15 mouse cellular contexts compared by ENCODE assay signal in genomic region chr19:19043138-19043537, GRCm38 (mm10).
DNase-seq lines count a peak whose midpoint lies in the region; ATAC-seq and TF ChIP-seq lines count a peak whose summit lies in the region.
"Had no signal": no experiment of that assay in that cellular context is flagged by ENCODE, and none has a peak within 500 bp of the region (broad histone marks: within the 10 kb centered on the region; RNA-seq: fewer than 3 reads in every experiment).

No protein-coding gene starts in this region.

- H3K9me3 ChIP-seq in limb, embryonic 14.5 days (ENCODE audit: control insufficient read depth, low read length): no peaks in the 10 kb centered on the region
- no peaks in the 10 kb centered on the region for H3K9me3 ChIP-seq in limb, embryonic 10.5 days (replicated peaks)
- H3K9me3 ChIP-seq in MEL (replicated peaks; ENCODE audit: insufficient read depth, low read length): no peaks in the 10 kb centered on the region
- H3K9me3 ChIP-seq: embryonic facial prominence, embryonic 15.5 days; heart, embryonic 15.5 days; liver, embryonic 15.5 days had no signal

- intact Hi-C loops in gastrocnemius, adult 2 months (cut with DNase I): no loop called here
- intact Hi-C loops in gastrocnemius, postnatal 14 days (cut with DNase I; ENCODE audit: low total_unique reads): no loop called here

- no peak overlapping the region for H3K27ac ChIP-seq in gastrocnemius, adult 2 months
- no peak overlapping the region for H3K27ac ChIP-seq in limb, embryonic 14.5 days (replicated peaks; ENCODE audit: low read depth, low read length)
- H3K27ac ChIP-seq in limb, embryonic 10.5 days: no peak overlapping the region
- H3K27ac ChIP-seq in MEL (ENCODE audit: control insufficient read depth, low read depth, low read length): no peak overlapping the region
- H3K27ac ChIP-seq: embryonic facial prominence, embryonic 15.5 days; heart, embryonic 15.5 days; liver, embryonic 15.5 days had no signal

- H3K4me3 ChIP-seq in gastrocnemius, adult 2 months: no peak overlapping the region
- H3K4me3 ChIP-seq in limb, embryonic 14.5 days (replicated peaks; ENCODE audit: low read length): no peak overlapping the region
- H3K4me3 ChIP-seq in limb, embryonic 10.5 days: no peak overlapping the region
- no peak overlapping the region for H3K4me3 ChIP-seq in MEL (ENCODE audit: control insufficient read depth in 1 of 2, insufficient read depth in 1 of 2, low read depth in 2 of 2, low read length in 2 of 2)
- H3K4me3 ChIP-seq: embryonic facial prominence, embryonic 15.5 days; heart, embryonic 15.5 days; liver, embryonic 15.5 days had no signal

- H3K79me2 ChIP-seq in MEL (ENCODE audit: control insufficient read depth, insufficient read depth, low read length, poor library complexity): no peaks in the 10 kb centered on the region

- H3K4me2 ChIP-seq in limb, embryonic 14.5 days (replicated peaks; ENCODE audit: low read depth, low read length, severe bottlenecking): no peak overlapping the region
- H3K4me2 ChIP-seq: embryonic facial prominence, embryonic 15.5 days; heart, embryonic 15.5 days; liver, embryonic 15.5 days had no signal

- H3K36me3 ChIP-seq in limb, embryonic 14.5 days (ENCODE audit: control insufficient read depth, insufficient read depth, low read length): no peaks in the 10 kb centered on the region
- H3K36me3 ChIP-seq in limb, embryonic 10.5 days: no peaks in the 10 kb centered on the region
- H3K36me3 ChIP-seq in MEL (ENCODE audit: control insufficient read depth in 1 of 2, insufficient read depth in 2 of 2, low read length in 2 of 2): no peaks in the 10 kb centered on the region
- H3K36me3 ChIP-seq: embryonic facial prominence, embryonic 15.5 days; heart, embryonic 15.5 days; liver, embryonic 15.5 days had no signal

- no peaks in the 10 kb centered on the region for H3K27me3 ChIP-seq in limb, embryonic 14.5 days (ENCODE audit: control insufficient read depth, insufficient read depth, low read length)
- no peaks in the 10 kb centered on the region for H3K27me3 ChIP-seq in limb, embryonic 10.5 days (ENCODE audit: low read depth, poor library complexity, severe bottlenecking)
- no peaks in the 10 kb centered on the region for H3K27me3 ChIP-seq in MEL (ENCODE audit: control insufficient read depth in 1 of 2, insufficient read depth in 2 of 2, low read length in 2 of 2)
- H3K27me3 ChIP-seq: embryonic facial prominence, embryonic 15.5 days; heart, embryonic 15.5 days; liver, embryonic 15.5 days had no signal

- TF ChIP-seq RAD21 in MEL (IDR thresholded peaks at IDR 0.05; ENCODE audit: low read depth, low read length): peak; percentile 19

- H3K4me1 ChIP-seq in limb, embryonic 14.5 days (ENCODE audit: control insufficient read depth, insufficient read depth, low read length): no peaks in the 10 kb centered on the region
- H3K4me1 ChIP-seq in limb, embryonic 10.5 days: peaks cover 26% of the 10 kb centered on the region
- H3K4me1 ChIP-seq in MEL (ENCODE audit: control insufficient read depth in 1 of 2, insufficient read depth in 2 of 2, low read length in 2 of 2): no peaks in the 10 kb centered on the region
- H3K4me1 ChIP-seq: embryonic facial prominence, embryonic 15.5 days; heart, embryonic 15.5 days; liver, embryonic 15.5 days had no signal

- no peak overlapping the region for H3K9ac ChIP-seq in limb, embryonic 14.5 days (ENCODE audit: low read depth, low read length, severe bottlenecking)
- H3K9ac ChIP-seq in MEL (ENCODE audit: control insufficient read depth, low read depth, low read length, poor library complexity, severe bottlenecking): no peak overlapping the region
- H3K9ac ChIP-seq: embryonic facial prominence, embryonic 15.5 days; heart, embryonic 15.5 days; liver, embryonic 15.5 days had no signal

- TF ChIP-seq POLR2A in limb, embryonic 14.5 days (IDR thresholded peaks at IDR 0.05; ENCODE audit: borderline replicate concordance, extremely low read depth, insufficient read depth, insufficient read length): no peak
- no peak for TF ChIP-seq POLR2A in MEL (IDR thresholded peaks at IDR 0.05; ENCODE audit: control insufficient read depth in 1 of 2, insufficient read depth in 1 of 2, low read depth in 1 of 2, low read length in 2 of 2, poor library complexity in 1 of 2)

- 40% methylated on average over 2 of the region's 2 CpGs for WGBS in limb, embryonic 14.5 days
- whole genome bisulfite sequencing in limb, embryonic 10.5 days: 59% methylated on average over 2 of the region's 2 CpGs

- DNase-seq in gastrocnemius, adult 2 months: no peak
- DNase-seq in gastrocnemius, postnatal 14 days: no peak
- DNase-seq in limb, embryonic 14.5 days (ENCODE audit: low spot score): peak; percentile 9
- no peak for DNase-seq in limb, embryonic 10.5 days (ENCODE audit: low spot score)
- DNase-seq in MEL (ENCODE audit: low read depth, low spot score): peak; percentile 3
- DNase-seq in brain, embryonic 18.5 days (ENCODE audit: low read depth, low spot score): peak; percentile 18
- DNase-seq in cerebellum, adult 8-10 months: no peak
- DNase-seq in spleen, postnatal 10 days (ENCODE audit: low spot score in 2 of 2): no peak
- DNase-seq: adrenal gland, adult 2 months; cerebellum, postnatal 25 days; left cerebral cortex, postnatal 4 days; right cerebral cortex, postnatal 25 days had no signal

- no peak for TF ChIP-seq EP300 in MEL (IDR thresholded peaks at IDR 0.05; ENCODE audit: low read depth in 1 of 2, low read length in 2 of 2)

- no peak for ATAC-seq in limb, embryonic 14.5 days (ENCODE audit: low FRiP score, low read depth)

- peak; percentile 31; the same call in 1 of the 2 replicates for TF ChIP-seq CTCF in gastrocnemius, adult 2 months (IDR thresholded peaks at IDR 0.05)
- peak in 1 of 3 experiments; percentile 26; a peak in 2 of 6 replicates for TF ChIP-seq CTCF in MEL (IDR thresholded peaks at IDR 0.05 in 2 of 3, conservative IDR thresholded peaks at IDR 0.05 in 1 of 3; ENCODE audit: control insufficient read depth in 1 of 3, insufficient read depth in 1 of 3, low read depth in 2 of 3, low read length in 3 of 3, poor library complexity in 1 of 3, severe bottlenecking in 1 of 3)

TF ChIP-seq in MEL, 35 proteins besides CTCF, POLR2A, EP300 and RAD21:
- no peak for TF ChIP-seq POLR2AphosphoS2 (IDR thresholded peaks at IDR 0.05; ENCODE audit: low read length)
- TF ChIP-seq MAX (IDR thresholded peaks at IDR 0.05; ENCODE audit: low read length): no peak
- TF ChIP-seq JUND (IDR thresholded peaks at IDR 0.05; ENCODE audit: low read depth, low read length): no peak
- TF ChIP-seq MXI1 (IDR thresholded peaks at IDR 0.05; ENCODE audit: low read depth, low read length): no peak
- TF ChIP-seq SMC3 (IDR thresholded peaks at IDR 0.05; ENCODE audit: low read depth, low read length): peak; percentile 18
- TF ChIP-seq ZC3H11A (IDR thresholded peaks at IDR 0.05; ENCODE audit: low read depth, low read length): no peak

Comparison
In these comparisons a context has a peak if more than half of its experiments do, and no peak if none do; other contexts are left out.
1. DNase-seq: peak in limb, embryonic 14.5 days (single experiment), MEL (single experiment) and brain, embryonic 18.5 days (single experiment); none in gastrocnemius, adult 2 months (single experiment), gastrocnemius, postnatal 14 days (single experiment), limb, embryonic 10.5 days (single experiment), cerebellum, adult 8-10 months (single experiment) and spleen, postnatal 10 days (0 of 2).